Mouse (Mus musculus) hindbrain, embryonic 16.5 days (tissue): ENCODE measurements at regions not wholly inside any gene's neighbourhood (a gene's known extent, or its start where the extent isn't known, plus 50 kb on each side); places are given as distances from the start of the nearest gene placed in this dataset.

ENCODE experiments used
- ATAC-seq: fragments of 200-750 bp; cut with Nextera tagmentation; 2 replicates; pipeline ENCODE4 v1.8.0; 2017; ENCODE audit warnings: moderate TSS enrichment, moderate library complexity
- H3K27ac ChIP-seq: fragments of 300-500 bp; sonication (generic); 2 replicates; pipeline ENCODE4 v1.5.1; 2014; ENCODE audit warnings: low read depth, mild to moderate bottlenecking, control low read depth, low read length, moderate library complexity
- H3K27me3 ChIP-seq: fragments of 300-500 bp; sonication (generic); replicated peaks from 2 replicates; pipeline ENCODE4 v1.6.1; 2014; ENCODE audit warnings: low read length; ENCODE audit not compliant: control insufficient read depth, insufficient read depth
- H3K36me3 ChIP-seq: fragments of 300-500 bp; sonication (generic); 2 replicates; pipeline ENCODE4 v1.6.1; 2014; ENCODE audit warnings: mild to moderate bottlenecking, low read length, moderate library complexity, mixed read lengths; ENCODE audit not compliant: control insufficient read depth, insufficient read depth
- H3K4me1 ChIP-seq: fragments of 300-500 bp; sonication (generic); 2 replicates; pipeline ENCODE4 v1.6.1; 2014; ENCODE audit warnings: low read depth, low read length; ENCODE audit not compliant: control insufficient read depth, insufficient read depth
- H3K4me2 ChIP-seq: fragments of 300-500 bp; sonication (generic); 2 replicates; pipeline ENCODE4 v1.6.1; 2014; ENCODE audit warnings: mild to moderate bottlenecking, low read length, control low read depth, moderate library complexity
- H3K4me3 ChIP-seq: fragments of 300-500 bp; sonication (generic); 2 replicates; pipeline ENCODE4 v1.5.1; 2014; ENCODE audit warnings: mild to moderate bottlenecking, low read length, control low read depth, moderate library complexity
- H3K9ac ChIP-seq: fragments of 300-500 bp; sonication (generic); 2 replicates; pipeline ENCODE4 v1.6.1; 2014; ENCODE audit warnings: low read depth, mild to moderate bottlenecking, control low read depth, low read length, moderate library complexity
- H3K9me3 ChIP-seq: fragments of 300-500 bp; sonication (generic); 2 replicates; pipeline ENCODE4 v1.6.1; 2014; ENCODE audit warnings: mild to moderate bottlenecking, low read length, moderate library complexity; ENCODE audit not compliant: control insufficient read depth
- WGBS: fragments of 180-500 bp; shearing (Covaris S2); extraction: QIAGEN DNeasy Blood & Tissue Kit; methylation state at CpG from one replicate; pipeline ENCODE4 v1.1.7; 2014; 5-methylcytosine and 5-hydroxymethylcytosine counted together

GRCm38 (mm10) chr15:65733326-65733725, 718.6 kb upstream of the Gm21961 start:
- Histone ChIP-seq H3K4me1 (no peaks in the 10 kb centered on the region), H3K27ac (no peak overlapping the region), H3K36me3 (no peaks in the 10 kb centered on the region), H3K4me2 (no peak overlapping the region), H3K4me3 (no peak overlapping the region), H3K27me3 (no peaks in the 10 kb centered on the region), H3K9me3 (no peaks in the 10 kb centered on the region), H3K9ac (no peak overlapping the region)
- WGBS: 71% methylated on average over 6 of the region's 6 CpGs
- no peak for ATAC-seq

- no peaks in the 10 kb centered on the region for H3K27me3 ChIP-seq
- H3K36me3 ChIP-seq: no peaks in the 10 kb centered on the region
- no peak for ATAC-seq
- H3K4me3 ChIP-seq: no peak overlapping the region
- H3K27ac ChIP-seq: no peak overlapping the region
- no peaks in the 10 kb centered on the region for H3K9me3 ChIP-seq
- H3K4me2 ChIP-seq: no peak overlapping the region
- H3K9ac ChIP-seq: no peak overlapping the region
- WGBS: 81% methylated on average over 2 of the region's 2 CpGs
- no peaks in the 10 kb centered on the region for H3K4me1 ChIP-seq
These were observed 716.6 kb upstream of the Gm21961 start for GRCm38 (mm10) chr15:65731308-65731707.

- H3K27ac ChIP-seq: no peak overlapping the region
- H3K4me3 ChIP-seq: no peak overlapping the region
- 97% methylated on average over 1 of the region's 1 CpGs for WGBS
- H3K36me3 ChIP-seq: no peaks in the 10 kb centered on the region
- ATAC-seq: no peak
- H3K4me1 ChIP-seq: no peaks in the 10 kb centered on the region
- no peak overlapping the region for H3K9ac ChIP-seq
- H3K9me3 ChIP-seq: no peaks in the 10 kb centered on the region; the same call in 1 of the 2 replicates
- no peaks in the 10 kb centered on the region for H3K27me3 ChIP-seq
- no peak overlapping the region for H3K4me2 ChIP-seq
These were observed 712.4 kb upstream of the Gm21961 start for GRCm38 (mm10) chr15:65727061-65727460.

- no peak for ATAC-seq
- H3K4me3 ChIP-seq: no peak overlapping the region
- WGBS: 89% methylated on average over 2 of the region's 2 CpGs
- H3K4me2 ChIP-seq: no peak overlapping the region
- no peak overlapping the region for H3K27ac ChIP-seq
- no peaks in the 10 kb centered on the region for H3K27me3 ChIP-seq
- no peak overlapping the region for H3K9ac ChIP-seq
- no peaks in the 10 kb centered on the region for H3K36me3 ChIP-seq
- no peaks in the 10 kb centered on the region for H3K4me1 ChIP-seq
- no peaks in the 10 kb centered on the region; the same call in 1 of the 2 replicates for H3K9me3 ChIP-seq
These were observed 711.6 kb upstream of the Gm21961 start for GRCm38 (mm10) chr15:65726271-65726670.

GRCm38 (mm10) chr15:65703559-65703958, 688.9 kb upstream of the Gm21961 start:
- H3K4me1 ChIP-seq: no peaks in the 10 kb centered on the region
- no peaks in the 10 kb centered on the region for H3K36me3 ChIP-seq
- no peak overlapping the region for H3K27ac ChIP-seq
- peak; percentile 94 for ATAC-seq
- no peaks in the 10 kb centered on the region for H3K9me3 ChIP-seq
- 37% methylated on average over 3 of the region's 3 CpGs for WGBS
- no peak overlapping the region for H3K4me2 ChIP-seq
- no peaks in the 10 kb centered on the region for H3K27me3 ChIP-seq
- no peak overlapping the region for H3K9ac ChIP-seq
- no peak overlapping the region for H3K4me3 ChIP-seq

GRCm38 (mm10) chr15:65701510-65701909, 686.8 kb upstream of the Gm21961 start:
- no peak overlapping the region for H3K9ac ChIP-seq
- no peak overlapping the region for H3K4me2 ChIP-seq
- no peaks in the 10 kb centered on the region for H3K27me3 ChIP-seq
- no peak overlapping the region for H3K27ac ChIP-seq
- 16% methylated on average over 1 of the region's 1 CpGs for WGBS
- no peak overlapping the region for H3K4me3 ChIP-seq
- ATAC-seq: peak; percentile 67; the same call in 1 of the 2 replicates
- H3K36me3 ChIP-seq: no peaks in the 10 kb centered on the region
- no peaks in the 10 kb centered on the region for H3K9me3 ChIP-seq
- H3K4me1 ChIP-seq: no peaks in the 10 kb centered on the region

GRCm38 (mm10) chr15:65698596-65698995, 683.9 kb upstream of the Gm21961 start:
- no peaks in the 10 kb centered on the region for H3K9me3 ChIP-seq
- H3K36me3 ChIP-seq: no peaks in the 10 kb centered on the region
- no peak overlapping the region for H3K4me2 ChIP-seq
- H3K27me3 ChIP-seq: no peaks in the 10 kb centered on the region
- H3K4me3 ChIP-seq: no peak overlapping the region
- ATAC-seq: no peak
- no peaks in the 10 kb centered on the region for H3K4me1 ChIP-seq
- 93% methylated on average over 2 of the region's 2 CpGs for WGBS
- no peak overlapping the region for H3K27ac ChIP-seq
- H3K9ac ChIP-seq: no peak overlapping the region
